Mouse (Mus musculus): Measurements from ENCODE around the gene Rexo5. TPM values are rescaled to one million over a fixed set of nuclear protein-coding genes. Genes with fewer than 3 reads are reported as not detected.

The Rexo5 gene
- polyA plus RNA-seq, 1 experiment from 2014 or later, result 27.4 TPM

DNA sequence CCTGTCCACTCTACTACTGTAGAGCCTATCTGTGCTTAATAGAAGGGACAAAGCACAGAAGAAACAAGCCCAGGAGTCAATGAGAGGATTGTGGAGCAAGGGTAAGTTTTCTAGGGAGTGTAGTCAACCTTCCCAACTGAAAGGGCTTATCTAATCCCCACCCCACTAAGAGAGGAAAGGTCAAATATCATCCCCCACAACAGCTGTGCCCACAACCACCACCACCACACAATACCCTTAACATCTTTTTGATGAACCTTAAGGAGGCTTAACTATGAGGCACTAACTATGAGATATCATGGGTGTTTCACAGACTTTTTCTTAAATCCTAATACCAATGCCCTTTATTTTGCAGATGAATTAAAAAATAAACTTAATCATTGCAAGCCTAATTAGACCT is 58.7 kb downstream of the Rexo5 start:
- no peaks in the 10 kb centered on the region; the same call in 1 of the 2 replicates for H3K36me3 ChIP-seq (ENCODE audit: control insufficient read depth, insufficient read depth, low read length)
- no peaks in the 10 kb centered on the region for H3K4me1 ChIP-seq (replicated peaks; ENCODE audit: control insufficient read depth, insufficient read depth, low read length)
- H3K27me3 ChIP-seq (ENCODE audit: control insufficient read depth, insufficient read depth, low read length), result no peaks in the 10 kb centered on the region
- no peaks in the 10 kb centered on the region for H3K9me3 ChIP-seq (ENCODE audit: control insufficient read depth, low read length)
- no peak overlapping the region for H3K27ac ChIP-seq (ENCODE audit: low read depth, low read length)
- ATAC-seq (ENCODE audit: low FRiP score), result no peak
- no peak overlapping the region for H3K9ac ChIP-seq (ENCODE audit: low read depth, low read length)
- no peak for DNase-seq (ENCODE audit: low spot score)
- H3K4me3 ChIP-seq (ENCODE audit: low read depth, low read length), result no peak overlapping the region
- H3K4me2 ChIP-seq (replicated peaks; ENCODE audit: low read depth, low read length), result no peak overlapping the region

DNA sequence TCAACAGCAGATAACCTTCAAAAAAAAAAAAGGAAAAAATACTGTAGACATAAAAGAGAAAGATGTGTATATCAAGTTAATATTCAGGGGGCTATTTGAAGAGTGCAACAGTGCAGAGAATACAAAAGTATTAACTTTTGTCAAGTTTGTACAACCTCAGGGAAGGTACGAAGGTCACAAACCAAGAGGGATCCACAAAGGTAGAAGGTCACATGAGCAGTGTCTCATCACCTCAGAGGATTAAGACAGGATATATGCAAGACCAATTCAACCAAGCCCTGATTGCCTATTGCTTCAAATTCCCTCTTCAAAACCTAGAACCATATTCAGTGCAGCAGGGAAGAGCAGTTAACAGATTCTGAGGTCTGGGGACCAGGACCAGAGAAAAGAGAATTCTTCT is 59.4 kb downstream of the Rexo5 start:
- H3K9ac ChIP-seq (ENCODE audit: low read depth, low read length), result no peak overlapping the region
- no peaks in the 10 kb centered on the region for H3K27me3 ChIP-seq (ENCODE audit: control insufficient read depth, insufficient read depth, low read length)
- DNase-seq (ENCODE audit: low spot score), result no peak
- no peak overlapping the region for H3K4me3 ChIP-seq (ENCODE audit: low read depth, low read length)
- H3K9me3 ChIP-seq (ENCODE audit: control insufficient read depth, low read length), result no peaks in the 10 kb centered on the region
- H3K4me1 ChIP-seq (replicated peaks; ENCODE audit: control insufficient read depth, insufficient read depth, low read length), result no peaks in the 10 kb centered on the region
- no peak overlapping the region for H3K27ac ChIP-seq (ENCODE audit: low read depth, low read length)
- 93% methylated on average over 1 of the region's 1 CpGs for WGBS
- no peak for ATAC-seq (ENCODE audit: low FRiP score)
- H3K4me2 ChIP-seq (replicated peaks; ENCODE audit: low read depth, low read length), result no peak overlapping the region
- H3K36me3 ChIP-seq (ENCODE audit: control insufficient read depth, insufficient read depth, low read length), result no peaks in the 10 kb centered on the region; the same call in 1 of the 2 replicates

DNA sequence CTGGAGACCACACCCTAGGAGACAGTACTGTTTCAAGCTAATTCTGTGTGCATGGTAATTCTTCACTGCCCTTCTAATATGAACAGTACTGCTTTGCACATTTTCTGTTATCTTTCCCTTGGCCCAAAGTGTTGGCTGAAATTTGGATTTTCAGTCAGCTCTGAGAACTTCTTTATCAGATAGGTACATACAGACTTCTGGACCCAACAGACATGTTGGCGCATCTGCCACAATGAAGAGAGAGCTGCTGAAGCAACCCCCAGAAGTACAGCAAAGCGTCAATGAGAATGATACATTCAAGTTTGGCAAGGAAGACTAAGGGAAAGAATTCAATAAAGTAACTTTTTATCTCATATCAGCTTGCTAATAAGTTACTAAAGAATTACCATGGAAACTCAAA is 60.6 kb downstream of the Rexo5 start:
- H3K36me3 ChIP-seq (ENCODE audit: control insufficient read depth, insufficient read depth, low read length), result no peaks in the 10 kb centered on the region; the same call in 1 of the 2 replicates
- no peaks in the 10 kb centered on the region for H3K9me3 ChIP-seq (ENCODE audit: control insufficient read depth, low read length)
- 94% methylated on average over 2 of the region's 2 CpGs for WGBS
- no peak for DNase-seq (ENCODE audit: low spot score)
- H3K27ac ChIP-seq (ENCODE audit: low read depth, low read length), result no peak overlapping the region
- H3K27me3 ChIP-seq (ENCODE audit: control insufficient read depth, insufficient read depth, low read length), result no peaks in the 10 kb centered on the region
- no peak overlapping the region for H3K4me2 ChIP-seq (replicated peaks; ENCODE audit: low read depth, low read length)
- no peak for ATAC-seq (ENCODE audit: low FRiP score)
- H3K9ac ChIP-seq (ENCODE audit: low read depth, low read length), result no peak overlapping the region
- H3K4me1 ChIP-seq (replicated peaks; ENCODE audit: control insufficient read depth, insufficient read depth, low read length), result no peaks in the 10 kb centered on the region
- no peak overlapping the region for H3K4me3 ChIP-seq (ENCODE audit: low read depth, low read length)

DNA sequence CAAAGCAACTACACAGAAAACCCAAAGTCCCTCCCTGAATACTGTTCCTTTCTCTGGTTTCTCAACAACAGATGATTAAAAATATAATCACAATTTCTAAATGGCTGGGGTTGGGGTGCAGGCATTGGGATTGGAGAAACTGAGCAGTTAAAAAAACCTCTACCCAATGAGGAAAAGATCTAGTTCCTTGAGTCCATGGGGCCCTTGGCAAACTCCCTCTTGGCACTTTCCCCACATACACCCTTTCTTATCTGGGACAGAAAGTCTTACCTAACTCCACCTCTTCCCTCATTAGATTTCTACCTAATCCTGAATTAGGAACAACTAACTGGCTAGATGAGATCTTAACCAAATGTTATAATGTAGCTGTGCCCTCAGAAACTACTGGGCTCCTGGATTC is 61.2 kb downstream of the Rexo5 start:
- Histone ChIP-seq H3K9me3 (ENCODE audit: control insufficient read depth, low read length) (no peaks in the 10 kb centered on the region), H3K4me2 (replicated peaks; ENCODE audit: low read depth, low read length) (no peak overlapping the region), H3K4me3 (ENCODE audit: low read depth, low read length) (no peak overlapping the region), H3K9ac (ENCODE audit: low read depth, low read length) (no peak overlapping the region), H3K36me3 (ENCODE audit: control insufficient read depth, insufficient read depth, low read length) (no peaks in the 10 kb centered on the region; the same call in 1 of the 2 replicates), H3K4me1 (replicated peaks; ENCODE audit: control insufficient read depth, insufficient read depth, low read length) (no peaks in the 10 kb centered on the region), H3K27ac (ENCODE audit: low read depth, low read length) (no peak overlapping the region), H3K27me3 (ENCODE audit: control insufficient read depth, insufficient read depth, low read length) (no peaks in the 10 kb centered on the region)
- DNase-seq (ENCODE audit: low spot score) (no peak), ATAC-seq (ENCODE audit: low FRiP score) (no peak)

DNA sequence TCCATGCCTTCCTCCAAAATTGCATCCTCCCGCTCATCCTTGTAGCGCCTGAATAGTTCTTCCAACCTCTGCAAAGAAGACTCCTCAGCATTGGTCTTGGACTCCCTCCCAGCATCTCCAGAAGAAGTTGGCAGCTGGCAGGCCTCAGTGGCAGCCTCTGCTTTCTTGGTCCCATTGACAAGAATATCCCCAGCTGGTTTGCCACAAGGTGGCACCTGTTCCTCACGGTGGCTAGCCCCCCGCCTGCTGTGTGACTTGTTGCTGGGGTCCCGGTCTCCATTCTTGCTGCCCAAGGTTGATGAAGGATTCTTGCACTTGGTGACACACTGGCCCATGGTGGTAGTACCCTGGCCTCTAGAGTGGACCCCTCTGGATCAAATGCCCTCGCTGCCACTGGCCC is 65.7 kb downstream of the Rexo5 start:
- ATAC-seq (ENCODE audit: low FRiP score), result no peak
- WGBS, result 84% methylated on average over 6 of the region's 6 CpGs
- Histone ChIP-seq H3K9ac (ENCODE audit: low read depth, low read length) (no peak overlapping the region), H3K4me2 (replicated peaks; ENCODE audit: low read depth, low read length) (no peak overlapping the region), H3K4me3 (ENCODE audit: low read depth, low read length) (no peak overlapping the region), H3K27me3 (ENCODE audit: control insufficient read depth, insufficient read depth, low read length) (no peaks in the 10 kb centered on the region), H3K36me3 (ENCODE audit: control insufficient read depth, insufficient read depth, low read length) (no peaks in the 10 kb centered on the region; the same call in 1 of the 2 replicates), H3K27ac (ENCODE audit: low read depth, low read length) (no peak overlapping the region), H3K4me1 (replicated peaks; ENCODE audit: control insufficient read depth, insufficient read depth, low read length) (no peaks in the 10 kb centered on the region), H3K9me3 (ENCODE audit: control insufficient read depth, low read length) (no peaks in the 10 kb centered on the region)
- DNase-seq (ENCODE audit: low spot score), result no peak

DNA sequence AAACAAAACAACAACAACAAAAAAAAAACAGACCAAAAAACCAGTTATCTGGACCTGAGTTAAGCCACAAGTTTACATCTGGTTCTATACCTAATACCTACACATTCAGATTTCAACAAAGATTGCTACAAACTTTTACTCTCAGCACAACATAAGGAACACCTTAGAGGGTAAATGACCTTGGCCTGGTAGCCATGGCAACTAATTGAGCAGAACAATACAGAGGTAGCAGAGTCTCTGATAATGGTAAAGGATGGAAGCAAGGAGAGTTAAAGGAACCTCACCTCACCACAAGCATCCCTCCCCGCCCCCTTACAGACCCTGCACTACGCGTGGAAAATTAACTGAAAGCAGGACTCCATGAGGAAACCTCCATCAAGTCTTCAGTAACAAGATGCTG is 66.3 kb downstream of the Rexo5 start:
- Histone ChIP-seq H3K27me3 (ENCODE audit: control insufficient read depth, insufficient read depth, low read length) (no peaks in the 10 kb centered on the region), H3K4me1 (replicated peaks; ENCODE audit: control insufficient read depth, insufficient read depth, low read length) (no peaks in the 10 kb centered on the region), H3K27ac (ENCODE audit: low read depth, low read length) (no peak overlapping the region), H3K36me3 (ENCODE audit: control insufficient read depth, insufficient read depth, low read length) (no peaks in the 10 kb centered on the region; the same call in 1 of the 2 replicates), H3K4me2 (replicated peaks; ENCODE audit: low read depth, low read length) (no peak overlapping the region), H3K4me3 (ENCODE audit: low read depth, low read length) (no peak overlapping the region), H3K9ac (ENCODE audit: low read depth, low read length) (no peak overlapping the region), H3K9me3 (ENCODE audit: control insufficient read depth, low read length) (no peaks in the 10 kb centered on the region)
- WGBS, result 83% methylated on average over 3 of the region's 3 CpGs
- DNase-seq (ENCODE audit: low spot score) (no peak), ATAC-seq (ENCODE audit: low FRiP score) (no peak)

DNA sequence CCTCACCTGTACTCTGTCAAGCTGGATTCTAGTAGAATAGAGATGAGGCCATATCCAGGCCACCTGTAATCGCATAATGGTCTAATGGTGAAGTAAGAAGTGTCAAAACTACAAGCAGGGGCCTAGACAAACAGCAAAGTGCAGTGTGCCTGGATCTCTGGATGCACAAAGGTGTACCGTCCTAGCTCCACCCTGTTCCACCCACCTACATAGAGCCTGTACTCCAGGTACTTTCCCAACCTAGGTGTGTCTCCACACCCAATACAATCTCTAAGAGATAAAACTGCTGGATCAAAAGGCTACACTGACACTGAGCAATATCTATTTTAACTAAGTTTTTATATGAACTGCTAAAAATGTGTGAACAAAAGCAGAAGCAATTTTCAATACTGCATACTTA is 66.7 kb downstream of the Rexo5 start:
- no peak overlapping the region for H3K27ac ChIP-seq (ENCODE audit: low read depth, low read length)
- ATAC-seq (ENCODE audit: low FRiP score) (no peak), DNase-seq (ENCODE audit: low spot score) (no peak)
- WGBS, result 86% methylated on average over 2 of the region's 2 CpGs
- no peaks in the 10 kb centered on the region; the same call in 1 of the 2 replicates for H3K36me3 ChIP-seq (ENCODE audit: control insufficient read depth, insufficient read depth, low read length)
- H3K4me2 ChIP-seq (replicated peaks; ENCODE audit: low read depth, low read length), result no peak overlapping the region
- no peaks in the 10 kb centered on the region for H3K9me3 ChIP-seq (ENCODE audit: control insufficient read depth, low read length)
- H3K4me3 ChIP-seq (ENCODE audit: low read depth, low read length), result no peak overlapping the region
- no peaks in the 10 kb centered on the region for H3K27me3 ChIP-seq (ENCODE audit: control insufficient read depth, insufficient read depth, low read length)
- no peaks in the 10 kb centered on the region for H3K4me1 ChIP-seq (replicated peaks; ENCODE audit: control insufficient read depth, insufficient read depth, low read length)
- H3K9ac ChIP-seq (ENCODE audit: low read depth, low read length), result no peak overlapping the region

DNA sequence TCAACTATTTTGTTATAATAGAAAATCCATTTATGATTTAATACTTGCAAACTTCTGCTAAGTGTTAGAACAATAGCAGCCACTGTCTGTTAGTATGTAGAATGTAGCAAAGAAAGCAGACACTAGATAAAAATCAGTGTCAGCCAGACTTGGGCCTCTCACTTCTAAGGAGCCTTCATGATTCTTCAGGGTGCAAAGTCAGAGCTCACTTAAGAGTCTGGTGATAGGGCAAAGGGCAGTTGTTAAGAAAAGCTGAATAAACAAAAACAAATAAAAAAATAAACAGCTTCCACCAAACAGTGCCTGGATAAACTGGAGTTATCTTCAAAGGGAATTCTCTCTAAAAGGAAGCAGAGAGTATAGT is 67.1 kb downstream of the Rexo5 start:
- no peaks in the 10 kb centered on the region; the same call in 1 of the 2 replicates for H3K36me3 ChIP-seq (ENCODE audit: control insufficient read depth, insufficient read depth, low read length)
- no peak overlapping the region for H3K4me2 ChIP-seq (replicated peaks; ENCODE audit: low read depth, low read length)
- no peaks in the 10 kb centered on the region for H3K4me1 ChIP-seq (replicated peaks; ENCODE audit: control insufficient read depth, insufficient read depth, low read length)
- no peak overlapping the region for H3K9ac ChIP-seq (ENCODE audit: low read depth, low read length)
- no peak overlapping the region for H3K4me3 ChIP-seq (ENCODE audit: low read depth, low read length)
- no peaks in the 10 kb centered on the region for H3K27me3 ChIP-seq (ENCODE audit: control insufficient read depth, insufficient read depth, low read length)
- no peak for ATAC-seq (ENCODE audit: low FRiP score)
- H3K27ac ChIP-seq (ENCODE audit: low read depth, low read length), result 0 out of 2 replicates have a peak overlapping the region, but pooled peaks have one; percentile 38
- DNase-seq (ENCODE audit: low spot score), result no peak
- no peaks in the 10 kb centered on the region for H3K9me3 ChIP-seq (ENCODE audit: control insufficient read depth, low read length)

DNA sequence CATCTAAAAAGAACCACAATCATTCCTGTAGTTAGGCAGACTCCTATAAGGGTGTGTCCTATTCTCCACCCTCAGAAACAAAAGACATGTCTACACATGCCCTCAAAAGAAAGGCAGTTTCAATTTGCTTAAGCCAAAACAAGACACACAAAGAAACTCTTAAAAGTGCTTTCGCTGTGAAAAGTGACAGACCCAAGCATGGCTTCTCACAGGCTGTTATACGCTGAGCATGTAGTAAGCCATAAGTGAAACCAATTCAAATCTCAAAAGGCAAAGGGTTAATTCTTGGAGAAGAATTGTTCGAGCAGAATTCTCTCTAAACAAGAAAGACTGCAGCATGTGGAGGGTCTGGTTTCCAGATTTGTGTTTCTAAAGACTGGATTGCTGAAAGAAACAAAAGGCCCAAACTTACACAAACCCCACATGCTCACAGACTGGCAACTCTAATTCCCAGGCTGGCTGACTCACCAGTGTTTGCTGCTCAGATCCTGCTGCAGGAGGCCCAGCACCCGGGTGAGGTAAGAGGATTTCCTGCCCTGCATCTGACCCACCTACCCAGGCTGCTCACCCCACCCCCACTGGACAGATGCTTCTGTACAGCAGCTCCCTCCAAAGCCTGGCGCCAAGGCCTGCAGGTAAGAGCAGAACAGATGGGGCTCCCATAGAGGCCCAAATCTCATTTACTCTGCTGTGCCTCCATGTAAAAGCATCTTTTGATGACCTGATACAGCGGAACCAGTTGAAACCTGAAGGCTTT is 67.7 kb downstream of the Rexo5 start:
- ATAC-seq (ENCODE audit: low FRiP score) (peak; percentile 78), DNase-seq (ENCODE audit: low spot score) (peak; percentile 57)
- no peak overlapping the region for H3K9ac ChIP-seq (ENCODE audit: low read depth, low read length)
- H3K4me2 ChIP-seq (replicated peaks; ENCODE audit: low read depth, low read length), result no peak overlapping the region
- no peaks in the 10 kb centered on the region for H3K9me3 ChIP-seq (ENCODE audit: control insufficient read depth, low read length)
- H3K4me3 ChIP-seq (ENCODE audit: low read depth, low read length), result no peak overlapping the region
- 27% methylated on average over 6 of the region's 6 CpGs for WGBS
- H3K27ac ChIP-seq (ENCODE audit: low read depth, low read length), result peak overlapping the region; percentile 38
- H3K36me3 ChIP-seq (ENCODE audit: control insufficient read depth, insufficient read depth, low read length), result no peaks in the 10 kb centered on the region; the same call in 1 of the 2 replicates
- H3K27me3 ChIP-seq (ENCODE audit: control insufficient read depth, insufficient read depth, low read length), result no peaks in the 10 kb centered on the region
- no peaks in the 10 kb centered on the region for H3K4me1 ChIP-seq (replicated peaks; ENCODE audit: control insufficient read depth, insufficient read depth, low read length)

Measured in hindbrain, embryonic 11.5 days (tissue).